Mouse (Mus musculus): Measurements from ENCODE around the gene Mpzl2.
"Not testable (repeated sequence)": the region's sequence is repeated elsewhere in the genome, so short reads cannot be mapped to it uniquely, and the experiment has no call there.

Mpzl2 gene

DNA sequence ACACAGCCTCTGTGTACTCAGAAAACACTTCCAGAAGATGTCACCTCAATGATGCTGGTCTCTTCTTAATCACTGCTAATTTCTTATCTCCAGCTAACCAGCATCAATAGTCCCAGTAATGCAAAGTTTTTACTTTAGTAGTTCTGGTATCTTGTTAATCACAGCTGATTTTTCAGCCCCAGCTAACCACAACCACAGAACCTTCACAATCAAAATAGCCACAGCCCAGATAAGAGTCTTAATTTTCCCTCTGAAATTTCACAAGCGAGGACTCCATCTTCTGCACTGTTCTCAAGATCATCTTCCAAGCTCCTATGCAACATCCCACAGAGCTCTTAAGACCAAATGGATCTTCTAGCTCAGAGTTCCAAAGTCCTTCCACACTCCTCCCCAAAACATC is 1.8 kb upstream of the Mpzl2 start:
- not testable (repeated sequence) for DNase-seq

DNA sequence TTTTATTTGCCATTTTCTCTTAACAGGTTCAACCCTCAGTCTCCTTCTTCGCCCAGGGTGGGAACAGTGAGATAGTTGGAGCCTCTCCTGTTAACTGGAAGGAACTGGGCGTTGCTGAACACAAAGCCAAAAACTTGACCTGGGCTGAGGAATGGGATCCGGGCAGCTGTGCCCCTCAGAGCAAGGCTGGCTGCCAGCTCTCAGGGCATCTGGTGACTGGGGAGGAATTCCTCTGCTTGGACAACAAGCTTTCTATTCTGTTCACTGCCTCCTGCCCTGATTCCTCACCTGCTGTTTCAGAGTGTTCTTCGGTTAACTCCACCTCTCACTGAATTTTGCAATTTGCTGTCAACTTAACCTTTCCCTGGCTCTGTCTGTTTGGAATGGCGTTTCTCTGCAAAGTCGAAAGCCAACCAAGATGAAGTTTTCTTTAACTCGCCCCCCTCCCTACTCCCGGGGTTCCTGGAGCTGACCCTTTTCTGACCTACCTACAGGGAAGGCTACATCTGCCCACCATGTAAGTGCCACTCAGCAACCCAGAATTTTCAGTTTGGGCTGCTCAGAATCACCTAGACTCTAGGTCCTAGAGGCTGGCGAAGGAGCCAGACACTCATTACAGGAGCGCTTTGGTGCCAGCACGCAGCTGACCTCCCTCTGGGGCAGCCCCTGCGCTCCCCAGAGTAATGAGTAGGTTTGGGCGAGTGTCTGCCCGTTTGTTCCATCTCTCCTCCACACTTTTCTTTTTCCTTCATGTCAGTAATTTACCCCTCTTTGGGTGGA is 657 bp downstream of the Mpzl2 start:
- DNase-seq: no peak

DNA sequence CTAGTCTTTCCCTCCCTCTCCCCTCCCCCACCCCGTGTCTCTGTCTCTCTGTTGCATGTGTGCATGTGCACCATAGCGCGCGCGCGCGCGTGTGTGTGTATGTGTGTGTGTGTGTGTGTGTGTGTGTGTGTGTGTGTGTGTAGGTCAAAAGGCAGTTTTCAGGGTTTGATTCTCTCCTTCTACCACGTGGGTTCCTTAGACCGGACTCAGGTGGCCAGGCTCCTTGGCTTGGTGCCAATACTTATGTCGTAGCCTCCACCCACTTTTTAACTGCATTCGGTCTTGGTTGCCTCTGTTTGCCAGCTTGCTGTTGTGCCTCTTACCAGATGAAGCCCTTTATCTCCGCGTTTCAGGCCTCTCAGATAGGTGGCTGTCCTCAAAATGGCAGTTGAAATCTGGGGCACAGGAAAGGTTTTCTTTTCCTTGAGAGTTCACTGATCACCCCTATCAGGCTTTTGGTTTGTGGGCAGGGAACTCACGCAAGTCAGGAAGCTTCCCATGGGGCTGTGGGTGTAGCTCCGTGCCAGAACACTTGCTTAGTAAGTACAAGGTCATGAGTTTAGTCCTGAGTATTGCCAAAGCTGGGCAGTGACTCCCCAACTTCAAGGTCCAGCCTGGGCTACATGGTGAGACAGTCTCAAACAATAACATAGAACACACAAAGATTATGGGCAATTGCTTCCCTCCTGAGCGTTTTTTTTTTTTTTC is 1.7 kb downstream of the Mpzl2 start:
- no peak for DNase-seq

DNA sequence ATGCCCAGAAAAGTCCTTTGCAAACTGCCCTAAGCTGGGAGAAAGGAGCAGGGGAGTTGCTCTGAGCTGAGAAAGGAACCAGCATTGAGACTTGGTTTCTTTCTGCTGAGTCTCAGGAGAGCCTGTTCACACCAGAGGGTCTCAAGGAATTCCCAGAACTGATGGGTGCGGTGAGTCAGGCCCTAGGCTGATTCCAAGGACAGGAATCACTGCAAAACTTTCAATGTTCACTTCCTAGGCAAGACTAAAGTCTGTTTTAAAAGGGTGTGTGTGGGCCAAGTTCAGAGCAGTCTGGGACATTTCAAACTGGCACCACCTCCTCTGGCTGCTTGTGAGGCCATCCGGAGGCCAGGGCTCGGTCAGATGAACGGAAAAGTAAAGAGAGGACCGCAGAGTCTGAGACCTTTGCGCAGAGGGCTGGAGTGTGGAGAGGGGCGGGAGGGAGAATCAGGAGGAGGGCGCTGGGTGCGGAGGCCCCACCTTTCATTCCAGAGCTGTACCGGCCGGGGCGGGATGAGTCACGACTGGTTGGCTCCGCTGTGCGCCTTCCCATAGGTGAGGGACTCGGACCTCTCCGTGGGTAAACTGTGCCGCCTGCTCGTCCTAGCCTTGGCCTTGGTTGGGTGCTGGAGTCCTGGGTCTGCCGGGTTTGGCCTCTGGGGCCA is 2.6 kb downstream of the Mpzl2 start:
- no peak for DNase-seq

DNA sequence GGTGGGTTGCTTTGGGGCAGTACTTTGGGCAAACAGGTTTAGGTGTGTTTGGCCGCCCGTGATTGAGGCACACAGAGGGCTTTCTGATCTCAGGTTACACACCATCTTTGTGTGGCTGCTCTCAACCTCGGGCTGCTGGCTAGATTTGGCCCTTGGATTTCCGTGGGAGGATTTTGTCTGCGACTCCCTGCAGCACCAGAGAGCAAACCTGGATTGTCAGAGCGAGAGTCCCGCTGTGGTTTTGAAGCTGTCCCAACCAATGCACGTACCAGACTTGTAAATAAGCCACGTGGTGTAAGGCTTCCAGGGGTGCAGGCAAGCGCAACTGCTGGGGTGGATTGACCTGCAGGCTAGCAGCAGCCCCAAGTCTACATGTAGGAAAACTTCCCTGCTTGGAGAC is 3.3 kb downstream of the Mpzl2 start:
- no peak for DNase-seq

DNA sequence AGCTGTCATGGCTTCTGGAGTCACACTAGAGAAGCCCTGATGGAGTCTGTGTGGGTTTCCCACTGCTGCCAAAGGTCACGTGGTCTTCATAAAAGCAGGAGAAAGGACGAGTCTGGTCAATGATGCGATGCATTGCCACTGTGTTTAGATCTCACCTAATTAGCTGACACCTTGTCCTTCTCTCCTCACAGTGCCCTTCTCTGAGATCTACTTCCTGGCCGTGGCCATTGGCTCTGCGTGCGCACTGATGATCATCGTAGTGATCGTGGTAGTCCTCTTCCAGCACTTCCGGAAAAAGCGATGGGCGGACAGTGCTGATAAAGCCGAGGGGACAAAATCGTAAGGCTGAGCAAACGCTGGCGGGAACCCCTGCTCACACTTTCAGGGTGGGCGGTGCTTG is 7.4 kb downstream of the Mpzl2 start:
- DNase-seq: no peak

DNA sequence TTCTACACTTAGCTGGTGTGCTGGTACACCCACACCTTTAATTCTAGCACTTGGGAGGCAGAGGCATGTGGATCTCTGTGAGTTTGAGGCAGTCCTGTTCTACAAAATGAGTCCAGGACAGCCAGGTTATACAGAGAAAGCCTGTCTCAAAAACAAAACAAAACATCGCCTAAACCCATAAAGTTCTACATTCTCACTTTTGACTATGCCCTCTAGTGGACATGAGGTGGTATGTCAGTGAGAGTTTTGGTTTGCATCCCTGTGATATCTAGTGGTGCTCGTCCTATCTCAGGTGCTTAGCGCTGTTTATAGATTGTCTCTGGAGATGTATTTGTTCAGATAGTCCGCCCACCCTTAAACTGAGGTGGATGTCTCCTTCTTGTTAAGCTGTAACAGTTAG is 8.9 kb downstream of the Mpzl2 start:
- DNase-seq: peak; percentile 21 to 56

DNA sequence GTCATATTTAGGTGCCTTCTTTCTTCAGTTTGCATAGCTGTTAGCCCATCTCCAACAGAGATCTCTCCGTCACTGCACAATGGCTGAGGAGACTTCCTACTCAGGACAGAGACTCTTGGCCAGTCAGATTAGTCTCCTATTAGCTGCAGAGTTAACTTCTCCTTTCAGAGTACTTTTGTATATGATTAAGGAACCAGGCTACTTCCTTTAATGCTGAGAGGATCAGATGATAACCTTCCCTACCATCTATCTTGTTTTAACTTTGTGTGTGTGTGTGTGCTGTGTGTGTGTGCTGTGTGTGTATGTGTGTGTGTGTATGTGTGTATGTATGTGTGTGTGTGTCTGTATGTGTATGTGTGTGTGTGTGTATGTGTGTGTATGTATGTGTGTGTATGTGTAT is 10.1 kb downstream of the Mpzl2 start:
- DNase-seq: no peak

DNA sequence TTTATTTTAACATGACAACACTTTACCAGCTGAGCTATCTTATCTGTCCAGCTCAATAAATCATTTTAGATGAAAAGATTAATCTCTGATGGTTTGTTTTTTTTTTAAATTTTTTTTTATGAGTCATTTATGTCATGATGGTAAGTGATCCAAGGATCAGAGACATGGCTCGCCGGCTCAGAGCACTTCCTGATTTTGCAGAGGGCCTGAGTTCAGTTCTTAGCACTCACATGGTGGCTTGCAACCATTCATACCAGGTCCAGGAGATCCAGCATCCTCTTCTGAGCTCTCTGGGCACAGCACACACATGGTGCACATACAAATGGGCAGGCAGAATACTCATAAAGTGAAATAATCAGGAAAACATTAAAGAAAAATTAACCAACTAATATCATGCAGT is 10.7 kb downstream of the Mpzl2 start:
- no peak for DNase-seq

DNA sequence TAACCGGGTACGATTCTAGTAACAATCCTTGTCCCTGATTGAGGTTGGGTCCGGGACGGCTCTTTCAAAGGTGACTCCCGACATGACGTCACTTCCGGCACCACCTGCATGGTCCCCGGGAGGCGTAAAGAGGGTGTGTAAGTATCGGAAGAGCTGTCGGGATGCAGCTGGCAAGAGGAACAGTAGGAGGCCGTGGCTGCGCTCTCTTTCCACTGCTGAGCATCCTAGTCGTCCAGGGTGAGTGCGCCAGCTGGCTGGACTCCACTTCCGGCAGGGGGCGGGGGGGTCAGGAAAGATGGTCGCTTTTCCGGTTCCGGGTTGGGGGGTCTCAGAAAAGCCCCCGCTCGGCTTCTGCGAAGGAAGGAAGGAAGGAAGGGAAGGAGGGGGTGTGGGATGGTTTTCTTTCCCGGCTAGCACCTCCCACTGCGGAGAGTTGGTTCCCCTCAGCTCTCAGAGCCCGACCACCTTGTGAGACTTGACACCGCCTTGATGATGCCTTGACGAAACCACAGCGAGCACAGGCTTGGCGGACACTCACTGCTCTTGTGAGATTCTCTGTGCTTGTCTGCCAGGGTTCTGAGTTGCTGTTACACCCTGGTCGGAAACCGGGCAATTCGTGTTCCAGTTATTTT is 15.6 kb downstream of the Mpzl2 start, which contains the start of gene Mpzl3:
Mpzl3 (plus strand) TSS at position 105 of the 632 bp plus-strand sequence.
- DNase-seq: peak; percentile 96 to 97

DNA sequence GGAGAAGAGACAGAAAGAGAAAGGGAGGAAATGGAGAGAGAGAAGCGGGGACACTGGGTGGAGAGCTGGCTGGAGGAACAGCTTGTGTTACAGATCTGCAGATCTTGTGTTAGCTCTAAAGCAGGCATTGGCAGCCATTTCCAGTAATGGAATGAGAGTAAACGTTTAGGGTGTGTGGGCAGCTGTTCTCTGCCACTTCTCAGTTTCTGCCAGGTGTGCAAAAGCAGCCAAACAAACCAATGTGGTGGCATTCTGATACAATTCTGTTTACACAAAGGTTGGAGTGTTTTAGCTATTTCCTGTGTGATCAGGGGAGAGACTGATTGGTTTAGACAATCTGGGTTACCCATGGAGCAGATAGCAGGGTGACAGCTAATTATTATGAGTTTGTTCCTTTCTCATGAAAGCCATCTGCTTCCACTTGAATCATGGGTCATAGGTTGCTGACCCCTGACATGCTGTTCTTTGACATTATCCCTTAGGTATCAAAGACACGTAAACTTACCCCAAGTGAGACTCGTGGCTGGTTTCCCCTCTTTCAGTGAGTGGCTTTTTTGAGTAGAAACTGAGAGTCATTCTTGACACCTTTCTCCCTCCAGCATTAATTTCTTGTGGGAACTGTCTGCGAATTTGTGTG is 18.8 kb downstream of the Mpzl2 start:
- DNase-seq: no peak

DNA sequence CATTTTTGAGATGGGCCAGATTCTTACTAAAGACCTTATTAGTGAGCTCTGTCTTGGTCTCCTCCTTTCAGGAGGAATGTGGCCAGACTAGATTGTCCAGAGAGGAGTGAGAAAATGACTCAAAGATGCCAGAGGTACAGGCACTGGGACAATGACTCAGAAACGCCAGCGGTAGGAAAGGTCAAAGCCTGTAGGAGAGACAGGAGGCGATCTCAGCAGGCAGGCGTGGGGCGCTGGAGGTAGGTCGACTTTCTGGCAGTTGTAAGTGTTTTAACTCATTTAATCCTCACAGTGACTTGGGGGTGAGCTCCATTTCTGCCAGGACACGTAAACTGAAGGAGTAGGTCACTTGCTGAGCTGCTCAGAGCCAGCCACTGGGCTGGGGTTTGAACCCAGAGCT is 20.6 kb downstream of the Mpzl2 start:
- DNase-seq: no peak

DNA sequence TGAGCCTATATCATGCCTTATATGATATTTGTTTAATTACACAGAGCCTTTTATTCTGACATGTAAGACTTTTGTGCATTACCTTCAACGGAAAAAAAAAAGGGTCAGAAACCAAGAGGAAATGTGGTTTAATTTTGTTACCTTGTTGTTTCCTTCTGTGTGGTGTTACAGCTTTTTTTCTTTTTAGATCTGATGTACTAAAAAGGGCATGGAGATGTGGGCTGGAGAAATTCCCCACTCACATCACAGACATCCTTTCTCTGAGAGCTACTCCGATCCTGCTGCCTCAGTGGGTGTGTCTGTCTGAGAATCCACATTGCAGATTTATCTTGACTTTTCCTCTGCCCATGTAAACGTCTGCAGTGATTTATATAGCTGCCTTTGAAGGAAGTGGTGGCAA is 23.1 kb downstream of the Mpzl2 start:
- no peak for DNase-seq

DNA sequence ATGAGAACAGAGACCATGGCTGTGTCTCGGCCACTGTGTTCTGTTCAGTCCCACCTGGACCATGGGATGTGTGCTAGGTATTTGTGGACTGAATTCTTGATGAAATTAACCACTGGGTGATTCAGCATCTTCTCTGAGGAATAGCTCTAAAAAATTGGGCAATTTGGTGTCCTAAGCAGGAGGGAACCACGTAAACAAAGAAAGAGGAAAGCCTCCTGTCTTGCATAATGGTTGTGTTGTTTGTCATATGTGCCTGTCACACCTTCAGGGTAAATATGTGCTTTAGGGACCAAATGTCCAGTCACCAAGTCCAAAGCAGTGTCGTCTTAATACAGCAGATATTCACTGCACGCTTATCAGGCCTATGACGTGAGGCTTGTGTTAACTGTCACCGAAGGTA is 24.8 kb downstream of the Mpzl2 start:
- DNase-seq: no peak

DNA sequence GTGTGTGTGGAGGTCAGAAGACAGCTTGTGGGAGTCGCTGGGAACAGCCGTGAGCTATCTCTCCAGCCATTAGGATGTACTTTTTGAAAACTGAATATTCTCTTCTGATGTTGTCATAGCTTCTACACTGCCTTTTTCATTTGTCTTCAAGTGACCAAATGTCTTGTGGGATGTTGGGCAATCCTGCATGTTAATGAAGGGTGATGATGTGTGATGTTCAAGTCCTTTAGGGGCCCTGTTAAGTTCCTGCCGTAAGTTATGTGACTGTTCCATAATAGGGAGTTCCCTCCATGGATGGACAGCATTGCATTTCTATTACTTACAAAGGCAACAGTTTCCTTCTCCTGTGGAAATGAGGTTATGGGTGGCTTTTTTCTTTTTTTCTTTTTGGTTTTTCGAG is 27.1 kb downstream of the Mpzl2 start:
- DNase-seq: no peak

DNA sequence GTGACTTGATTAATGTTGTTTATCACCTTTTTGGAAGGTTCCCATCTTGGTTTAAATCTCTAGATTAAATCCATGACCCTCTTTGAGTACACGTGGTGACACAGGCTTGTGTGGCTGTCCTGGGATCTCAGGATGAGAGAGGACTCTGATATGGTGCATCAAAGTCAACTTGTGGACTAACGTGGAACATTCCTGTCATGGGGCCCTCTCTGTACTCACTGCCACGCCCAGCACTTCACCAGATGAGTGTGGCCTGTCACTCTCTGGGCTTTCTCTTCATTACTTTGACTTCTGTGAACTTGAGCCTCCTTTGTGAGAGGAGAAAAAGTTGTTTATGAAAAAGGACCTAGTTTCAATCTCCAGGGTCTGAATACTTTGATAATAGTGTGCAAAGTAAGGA is 32.2 kb downstream of the Mpzl2 start:
- DNase-seq: no peak

DNA sequence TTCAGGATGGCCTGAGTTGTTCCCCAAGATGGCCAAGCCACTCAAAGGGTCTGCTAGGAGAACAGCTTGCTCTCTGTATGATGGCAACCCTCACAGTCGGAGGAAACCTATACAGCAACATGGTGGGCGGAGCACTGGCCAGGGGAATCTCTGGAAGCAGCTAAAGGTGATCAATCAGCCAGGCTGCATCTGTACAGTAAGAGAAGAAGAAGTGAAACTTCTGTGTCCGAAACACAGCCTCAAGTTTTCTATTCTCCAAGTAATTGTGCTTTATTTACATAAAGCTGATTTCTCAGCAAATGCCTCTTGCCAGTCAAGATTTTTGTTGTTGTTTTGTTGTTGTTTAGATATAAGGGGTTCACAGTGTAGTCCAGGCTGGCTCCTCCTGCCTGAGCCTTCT is 38.3 kb downstream of the Mpzl2 start:
- no peak for DNase-seq

DNA sequence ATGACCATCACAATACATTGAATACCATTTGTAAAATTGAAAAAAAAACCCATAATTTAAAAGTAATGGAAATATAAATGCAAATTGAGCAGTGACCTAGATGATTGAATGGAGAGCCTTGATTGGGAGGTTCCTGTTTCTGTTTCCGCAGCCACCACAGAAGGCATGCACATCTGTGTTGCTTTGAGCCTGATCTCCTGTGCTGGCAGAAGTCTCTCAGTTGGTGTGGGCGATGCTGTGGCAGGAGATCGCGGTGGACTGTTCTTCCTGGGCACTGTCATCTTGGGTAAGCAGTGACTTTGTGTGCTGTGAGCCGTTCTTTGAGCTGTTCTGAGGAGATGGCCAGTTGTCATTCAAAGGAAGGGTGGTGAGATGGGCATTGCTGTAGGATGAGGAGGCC is 39.4 kb downstream of the Mpzl2 start, which contains the start of gene Jaml:
Jaml (plus strand) TSS at position 173 of the 400 bp plus-strand sequence.
- DNase-seq: no peak

DNA sequence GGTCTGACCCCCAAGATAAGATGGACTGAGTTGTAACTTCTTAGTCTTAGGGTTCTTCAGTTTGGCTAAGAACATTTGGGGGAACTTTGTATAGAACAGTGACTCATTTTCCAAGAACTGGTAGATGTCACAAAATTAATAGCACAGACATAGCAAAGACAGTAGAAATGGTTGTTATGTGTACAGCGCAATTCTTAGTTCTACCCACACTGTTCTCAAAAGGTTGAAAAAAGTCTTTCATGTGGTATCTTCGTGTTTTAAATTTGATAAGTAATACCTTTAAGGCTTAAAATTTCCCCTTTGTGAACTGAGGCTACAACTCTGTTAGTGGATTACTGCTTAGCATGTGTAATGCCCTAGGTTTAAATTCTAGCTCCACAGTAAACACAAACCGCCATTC is 43.5 kb downstream of the Mpzl2 start:
- no peak for DNase-seq

DNA sequence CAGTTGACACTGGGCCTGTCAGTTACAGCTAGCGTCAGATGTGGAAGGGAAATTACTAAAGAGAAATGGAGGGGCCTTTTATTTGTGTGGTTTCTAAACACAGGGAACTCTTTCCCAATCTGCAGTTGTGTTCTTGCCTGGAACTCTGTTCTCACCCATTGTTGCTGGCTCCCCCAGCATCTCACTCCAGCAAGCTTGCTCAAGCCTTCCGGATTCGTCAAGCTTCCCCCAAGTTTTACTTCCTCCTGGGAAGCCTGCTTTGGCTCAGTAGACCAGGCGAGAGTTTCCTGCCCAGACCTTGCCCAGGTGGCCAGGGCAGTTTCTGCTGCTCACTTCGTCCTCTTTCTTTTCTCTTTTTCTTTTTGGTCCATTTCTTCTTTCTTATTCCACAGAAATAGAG is 45.0 kb downstream of the Mpzl2 start:
- DNase-seq: no peak

DNA sequence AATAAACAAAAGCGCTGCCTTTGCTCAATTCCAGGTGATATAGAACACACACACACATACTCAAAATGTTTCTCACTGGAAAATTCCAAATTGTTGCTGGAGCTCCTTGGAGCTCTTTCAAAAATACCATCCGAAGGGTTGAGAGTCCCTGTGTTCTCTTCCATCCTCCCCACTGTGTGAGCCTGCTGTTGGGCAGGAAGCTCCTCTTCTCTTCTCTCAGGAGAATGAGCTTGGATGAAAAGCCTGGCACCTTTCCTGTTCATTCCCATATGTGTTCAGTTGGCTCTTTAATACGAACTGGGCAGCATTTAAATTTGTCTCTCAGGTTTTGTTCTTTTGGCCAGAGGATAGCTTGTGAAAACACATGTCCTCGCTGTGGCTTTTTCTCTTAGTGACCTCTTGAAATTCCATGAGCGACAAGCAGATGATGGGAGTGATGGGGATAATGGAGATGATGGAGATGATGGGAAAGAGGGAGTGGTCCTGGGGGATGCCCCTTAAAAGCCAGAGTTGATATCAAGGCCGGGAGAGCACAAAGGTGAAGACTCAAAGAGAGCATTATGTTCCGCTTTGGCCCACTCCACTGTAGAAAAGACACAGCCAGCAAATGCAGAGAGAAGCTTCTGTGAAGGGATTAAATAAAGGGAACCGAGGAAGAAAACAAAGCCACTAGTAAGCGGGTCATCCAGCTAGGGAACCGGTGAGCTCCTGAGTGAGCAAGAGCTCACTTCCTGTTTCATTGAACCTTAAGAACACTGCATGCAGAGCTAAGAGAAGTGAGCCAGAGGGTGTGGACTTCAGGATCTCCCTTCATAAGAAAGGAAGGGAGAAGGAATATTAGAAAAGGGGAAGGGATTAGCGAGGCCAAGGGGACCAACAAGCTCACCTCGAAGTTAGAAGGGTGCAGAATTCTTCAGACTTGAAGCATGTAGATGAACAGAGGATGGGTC is 46.4 kb downstream of the Mpzl2 start:
- DNase-seq: peak; percentile 77 to 79

DNA sequence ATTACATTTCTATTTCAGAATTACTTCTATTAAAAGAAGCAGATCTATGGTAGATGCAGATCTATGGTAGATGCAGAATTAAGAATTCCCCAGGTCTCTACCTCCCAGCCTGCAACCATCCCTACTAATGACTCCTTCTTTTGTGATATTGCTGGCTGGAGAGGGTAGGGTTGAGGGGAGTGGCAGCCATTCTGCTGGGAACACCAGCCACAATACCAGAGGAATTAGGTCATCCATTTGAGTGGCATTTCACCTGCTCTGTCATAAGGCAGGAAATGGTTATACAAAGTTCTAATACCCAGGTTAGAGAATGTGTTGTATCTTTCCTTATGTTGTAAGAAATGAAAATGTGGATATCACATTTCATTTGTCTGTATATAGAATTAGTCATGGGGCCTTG is 48.4 kb downstream of the Mpzl2 start:
- DNase-seq: no peak

Measured in cerebellum, postnatal 10 days (tissue).